Mouse (Mus musculus): ENCODE measurements around the gene Rassf8. TPM values are rescaled to one million over a fixed set of nuclear protein-coding genes. Genes with fewer than 3 reads are reported as not detected.

The Rassf8 gene
- polyA plus RNA-seq, 1 experiment from 2014 or later, result 4.3 TPM

- H3K9ac ChIP-seq (ENCODE audit: low read length), result no peak overlapping the region
- ATAC-seq (replicated peaks; ENCODE audit: low FRiP score) (no peak), DNase-seq (ENCODE audit: low spot score) (no peak)
- no peaks in the 10 kb centered on the region; the same call in 1 of the 2 replicates for H3K9me3 ChIP-seq (ENCODE audit: control insufficient read depth, low read length)
- H3K36me3 ChIP-seq (ENCODE audit: control insufficient read depth, insufficient read depth, low read length), result no peaks in the 10 kb centered on the region
- no peak overlapping the region for H3K27ac ChIP-seq (ENCODE audit: low read depth, low read length)
- H3K4me1 ChIP-seq (replicated peaks; ENCODE audit: control insufficient read depth, insufficient read depth, low read length), result no peaks in the 10 kb centered on the region
- H3K4me2 ChIP-seq (ENCODE audit: low read depth, low read length, severe bottlenecking), result no peak overlapping the region
- no peaks in the 10 kb centered on the region for H3K27me3 ChIP-seq (ENCODE audit: control insufficient read depth, insufficient read depth, low read length)
- no peak overlapping the region for H3K4me3 ChIP-seq (ENCODE audit: low read depth, low read length)
- 79% methylated on average over 16 of the region's 16 CpGs for WGBS
Measured at GRCm38 (mm10) chr6:145829062-145829835, 82.7 kb downstream of the Rassf8 start.

GRCm38 (mm10) chr6:145830117-145830516 is 83.6 kb downstream of the Rassf8 start:
- Histone ChIP-seq H3K27ac (ENCODE audit: low read depth, low read length) (no peak overlapping the region), H3K9me3 (ENCODE audit: control insufficient read depth, low read length) (no peaks in the 10 kb centered on the region; the same call in 1 of the 2 replicates), H3K4me3 (ENCODE audit: low read depth, low read length) (no peak overlapping the region), H3K27me3 (ENCODE audit: control insufficient read depth, insufficient read depth, low read length) (no peaks in the 10 kb centered on the region), H3K4me1 (replicated peaks; ENCODE audit: control insufficient read depth, insufficient read depth, low read length) (no peaks in the 10 kb centered on the region), H3K9ac (ENCODE audit: low read length) (no peak overlapping the region), H3K4me2 (ENCODE audit: low read depth, low read length, severe bottlenecking) (no peak overlapping the region), H3K36me3 (ENCODE audit: control insufficient read depth, insufficient read depth, low read length) (no peaks in the 10 kb centered on the region)
- DNase-seq (ENCODE audit: low spot score) (peak; percentile 85), ATAC-seq (replicated peaks; ENCODE audit: low FRiP score) (no peak)
- 18% methylated on average over 8 of the region's 8 CpGs for WGBS

- peak; percentile 46; the same call in 1 of the 2 replicates for ATAC-seq (replicated peaks; ENCODE audit: low FRiP score)
- H3K4me1 ChIP-seq (replicated peaks; ENCODE audit: control insufficient read depth, insufficient read depth, low read length), result no peaks in the 10 kb centered on the region
- no peaks in the 10 kb centered on the region for H3K9me3 ChIP-seq (ENCODE audit: control insufficient read depth, low read length)
- H3K4me2 ChIP-seq (ENCODE audit: low read depth, low read length, severe bottlenecking), result no peak overlapping the region
- no peak overlapping the region for H3K9ac ChIP-seq (ENCODE audit: low read length)
- H3K27me3 ChIP-seq (ENCODE audit: control insufficient read depth, insufficient read depth, low read length), result no peaks in the 10 kb centered on the region
- DNase-seq (ENCODE audit: low spot score), result no peak
- no peak overlapping the region for H3K4me3 ChIP-seq (ENCODE audit: low read depth, low read length)
- WGBS, result 80% methylated on average over 9 of the region's 9 CpGs
- H3K27ac ChIP-seq (ENCODE audit: low read depth, low read length), result no peak overlapping the region
- H3K36me3 ChIP-seq (ENCODE audit: control insufficient read depth, insufficient read depth, low read length), result no peaks in the 10 kb centered on the region
Measured at GRCm38 (mm10) chr6:145830617-145831016, 84.1 kb downstream of the Rassf8 start.

GRCm38 (mm10) chr6:145832927-145833326 is 86.4 kb downstream of the Rassf8 start:
- H3K4me2 ChIP-seq (ENCODE audit: low read depth, low read length, severe bottlenecking), result no peak overlapping the region
- ATAC-seq (replicated peaks; ENCODE audit: low FRiP score) (no peak), DNase-seq (ENCODE audit: low spot score) (no peak)
- H3K36me3 ChIP-seq (ENCODE audit: control insufficient read depth, insufficient read depth, low read length), result no peaks in the 10 kb centered on the region
- no peaks in the 10 kb centered on the region for H3K27me3 ChIP-seq (ENCODE audit: control insufficient read depth, insufficient read depth, low read length)
- 79% methylated on average over 8 of the region's 8 CpGs for WGBS
- H3K27ac ChIP-seq (ENCODE audit: low read depth, low read length), result no peak overlapping the region
- H3K9me3 ChIP-seq (ENCODE audit: control insufficient read depth, low read length), result no peaks in the 10 kb centered on the region
- H3K4me1 ChIP-seq (replicated peaks; ENCODE audit: control insufficient read depth, insufficient read depth, low read length), result no peaks in the 10 kb centered on the region
- H3K9ac ChIP-seq (ENCODE audit: low read length), result no peak overlapping the region
- H3K4me3 ChIP-seq (ENCODE audit: low read depth, low read length), result no peak overlapping the region

GRCm38 (mm10) chr6:145835359-145835758 is 88.8 kb downstream of the Rassf8 start:
- Histone ChIP-seq H3K27ac (ENCODE audit: low read depth, low read length) (no peak overlapping the region), H3K4me2 (ENCODE audit: low read depth, low read length, severe bottlenecking) (no peak overlapping the region), H3K36me3 (ENCODE audit: control insufficient read depth, insufficient read depth, low read length) (no peaks in the 10 kb centered on the region), H3K9ac (ENCODE audit: low read length) (no peak overlapping the region), H3K4me3 (ENCODE audit: low read depth, low read length) (no peak overlapping the region), H3K27me3 (ENCODE audit: control insufficient read depth, insufficient read depth, low read length) (no peaks in the 10 kb centered on the region), H3K9me3 (ENCODE audit: control insufficient read depth, low read length) (no peaks in the 10 kb centered on the region), H3K4me1 (replicated peaks; ENCODE audit: control insufficient read depth, insufficient read depth, low read length) (no peaks in the 10 kb centered on the region)
- DNase-seq (ENCODE audit: low spot score), result no peak
- ATAC-seq (replicated peaks; ENCODE audit: low FRiP score), result no peak
- WGBS, result 60% methylated on average over 6 of the region's 6 CpGs

- Histone ChIP-seq H3K27ac (ENCODE audit: low read depth, low read length) (no peak overlapping the region), H3K9me3 (ENCODE audit: control insufficient read depth, low read length) (no peaks in the 10 kb centered on the region), H3K36me3 (ENCODE audit: control insufficient read depth, insufficient read depth, low read length) (no peaks in the 10 kb centered on the region), H3K4me3 (ENCODE audit: low read depth, low read length) (no peak overlapping the region), H3K27me3 (ENCODE audit: control insufficient read depth, insufficient read depth, low read length) (no peaks in the 10 kb centered on the region), H3K9ac (ENCODE audit: low read length) (no peak overlapping the region), H3K4me2 (ENCODE audit: low read depth, low read length, severe bottlenecking) (no peak overlapping the region), H3K4me1 (replicated peaks; ENCODE audit: control insufficient read depth, insufficient read depth, low read length) (no peaks in the 10 kb centered on the region)
- WGBS, result 83% methylated on average over 5 of the region's 5 CpGs
- ATAC-seq (replicated peaks; ENCODE audit: low FRiP score) (no peak), DNase-seq (ENCODE audit: low spot score) (no peak)
Measured at GRCm38 (mm10) chr6:145845611-145846010, 99.1 kb downstream of the Rassf8 start.

GRCm38 (mm10) chr6:145846076-145846475 is 99.5 kb downstream of the Rassf8 start:
- no peak for ATAC-seq (replicated peaks; ENCODE audit: low FRiP score)
- H3K27ac ChIP-seq (ENCODE audit: low read depth, low read length), result no peak overlapping the region

GRCm38 (mm10) chr6:145846948-145847347 is 100.4 kb downstream of the Rassf8 start:
- Histone ChIP-seq H3K4me3 (ENCODE audit: low read depth, low read length) (no peak overlapping the region), H3K4me2 (ENCODE audit: low read depth, low read length, severe bottlenecking) (no peak overlapping the region), H3K9ac (ENCODE audit: low read length) (no peak overlapping the region), H3K36me3 (ENCODE audit: control insufficient read depth, insufficient read depth, low read length) (no peaks in the 10 kb centered on the region), H3K4me1 (replicated peaks; ENCODE audit: control insufficient read depth, insufficient read depth, low read length) (no peaks in the 10 kb centered on the region), H3K27ac (ENCODE audit: low read depth, low read length) (no peak overlapping the region), H3K27me3 (ENCODE audit: control insufficient read depth, insufficient read depth, low read length) (no peaks in the 10 kb centered on the region), H3K9me3 (ENCODE audit: control insufficient read depth, low read length) (no peaks in the 10 kb centered on the region)
- WGBS, result 90% methylated on average over 6 of the region's 6 CpGs
- no peak for DNase-seq (ENCODE audit: low spot score)
- no peak for ATAC-seq (replicated peaks; ENCODE audit: low FRiP score)

More at GRCm38 (mm10) chr6:145846076-145846475, 99.5 kb downstream of the Rassf8 start:
- Histone ChIP-seq H3K36me3 (ENCODE audit: control insufficient read depth, insufficient read depth, low read length) (no peaks in the 10 kb centered on the region), H3K9me3 (ENCODE audit: control insufficient read depth, low read length) (no peaks in the 10 kb centered on the region), H3K4me3 (ENCODE audit: low read depth, low read length) (no peak overlapping the region), H3K4me1 (replicated peaks; ENCODE audit: control insufficient read depth, insufficient read depth, low read length) (no peaks in the 10 kb centered on the region), H3K4me2 (ENCODE audit: low read depth, low read length, severe bottlenecking) (no peak overlapping the region), H3K9ac (ENCODE audit: low read length) (no peak overlapping the region), H3K27me3 (ENCODE audit: control insufficient read depth, insufficient read depth, low read length) (no peaks in the 10 kb centered on the region)
- whole genome bisulfite sequencing, result 80% methylated on average over 1 of the region's 1 CpGs
- DNase-seq (ENCODE audit: low spot score), result no peak

- Histone ChIP-seq H3K9ac (ENCODE audit: low read length) (no peak overlapping the region), H3K36me3 (ENCODE audit: control insufficient read depth, insufficient read depth, low read length) (no peaks in the 10 kb centered on the region), H3K9me3 (ENCODE audit: control insufficient read depth, low read length) (no peaks in the 10 kb centered on the region), H3K4me1 (replicated peaks; ENCODE audit: control insufficient read depth, insufficient read depth, low read length) (no peaks in the 10 kb centered on the region), H3K4me2 (ENCODE audit: low read depth, low read length, severe bottlenecking) (no peak overlapping the region), H3K27ac (ENCODE audit: low read depth, low read length) (no peak overlapping the region), H3K4me3 (ENCODE audit: low read depth, low read length) (no peak overlapping the region), H3K27me3 (ENCODE audit: control insufficient read depth, insufficient read depth, low read length) (no peaks in the 10 kb centered on the region)
- WGBS, result 91% methylated on average over 8 of the region's 8 CpGs
- DNase-seq (ENCODE audit: low spot score) (no peak), ATAC-seq (replicated peaks; ENCODE audit: low FRiP score) (no peak)
Measured at GRCm38 (mm10) chr6:145847661-145848060, 101.1 kb downstream of the Rassf8 start.
